Mouse (Mus musculus): ENCODE measurements at regions not wholly inside any gene's neighbourhood (a gene's known extent, or its start where the extent isn't known, plus 50 kb on each side); places are given as distances from the start of the nearest gene placed in this dataset.

DNA sequence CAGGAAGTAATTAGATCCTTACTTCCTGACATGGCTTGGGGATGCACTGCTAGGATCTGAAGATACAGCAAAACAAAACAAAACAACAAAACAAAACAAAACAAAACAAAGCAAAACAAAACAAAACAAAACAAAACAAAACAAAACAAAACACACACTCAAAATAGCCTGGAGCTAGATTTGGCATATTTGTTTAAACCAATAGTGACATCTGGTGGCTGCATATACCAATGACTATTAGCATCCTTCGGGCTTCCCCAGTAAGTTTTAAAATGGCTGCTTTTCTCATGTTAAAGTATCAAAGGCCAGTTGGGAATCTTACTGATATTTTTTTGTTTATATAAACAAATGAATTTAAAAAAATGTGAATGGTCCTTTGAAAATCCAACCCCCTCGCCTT, 52.9 kb upstream of the Ica1 start:
- Histone ChIP-seq H3K36me3 (ENCODE audit: control insufficient read depth, insufficient read depth, low read length) (no peaks in the 10 kb centered on the region), H3K4me1 (ENCODE audit: control insufficient read depth, insufficient read depth, low read length) (no peaks in the 10 kb centered on the region), H3K27ac (ENCODE audit: low read length) (no peak overlapping the region), H3K4me2 (ENCODE audit: low read depth, low read length) (no peak overlapping the region), H3K4me3 (replicated peaks; ENCODE audit: low read length) (no peak overlapping the region), H3K9me3 (replicated peaks; ENCODE audit: control insufficient read depth, low read length) (0 out of 2 replicates have a peak, but pooled peaks cover 8% of the 10 kb centered on the region), H3K27me3 (ENCODE audit: control insufficient read depth, insufficient read depth, low read length) (no peaks in the 10 kb centered on the region), H3K9ac (ENCODE audit: low read length) (no peak overlapping the region)
- WGBS, result 33% methylated on average over 2 of the region's 2 CpGs
- no peak for ATAC-seq (ENCODE audit: insufficient read depth, low FRiP score)

DNA sequence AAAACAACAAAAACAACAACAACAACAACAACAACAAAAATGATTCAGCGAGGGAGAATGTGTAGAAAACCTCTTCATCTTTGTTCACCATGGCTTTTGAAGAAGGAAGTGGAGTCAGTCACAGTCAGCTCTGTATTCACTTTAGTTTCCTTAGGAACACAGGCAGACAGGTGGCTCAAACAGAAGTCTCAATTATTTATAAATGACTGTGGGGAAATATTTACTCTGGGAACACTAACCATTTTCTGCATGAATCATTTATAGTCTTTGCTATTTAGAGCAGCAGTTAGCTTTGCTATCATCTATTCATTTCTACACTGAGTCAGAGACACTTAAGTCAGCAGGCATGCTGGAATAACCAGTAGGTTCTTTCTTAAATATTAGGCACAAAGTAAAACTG, 54.6 kb upstream of the Ica1 start:
- no peaks in the 10 kb centered on the region for H3K27me3 ChIP-seq (ENCODE audit: control insufficient read depth, insufficient read depth, low read length)
- H3K9ac ChIP-seq (ENCODE audit: low read length), result no peak overlapping the region
- 49% methylated on average over 1 of the region's 1 CpGs for WGBS
- H3K4me3 ChIP-seq (replicated peaks; ENCODE audit: low read length), result no peak overlapping the region
- H3K27ac ChIP-seq (ENCODE audit: low read length), result 0 out of 2 replicates have a peak overlapping the region, but pooled peaks have one; percentile 3
- H3K4me1 ChIP-seq (ENCODE audit: control insufficient read depth, insufficient read depth, low read length), result no peaks in the 10 kb centered on the region
- H3K4me2 ChIP-seq (ENCODE audit: low read depth, low read length), result no peak overlapping the region
- H3K9me3 ChIP-seq (replicated peaks; ENCODE audit: control insufficient read depth, low read length), result 0 out of 2 replicates have a peak, but pooled peaks cover 8% of the 10 kb centered on the region
- no peaks in the 10 kb centered on the region for H3K36me3 ChIP-seq (ENCODE audit: control insufficient read depth, insufficient read depth, low read length)
- no peak for ATAC-seq (ENCODE audit: insufficient read depth, low FRiP score)

DNA sequence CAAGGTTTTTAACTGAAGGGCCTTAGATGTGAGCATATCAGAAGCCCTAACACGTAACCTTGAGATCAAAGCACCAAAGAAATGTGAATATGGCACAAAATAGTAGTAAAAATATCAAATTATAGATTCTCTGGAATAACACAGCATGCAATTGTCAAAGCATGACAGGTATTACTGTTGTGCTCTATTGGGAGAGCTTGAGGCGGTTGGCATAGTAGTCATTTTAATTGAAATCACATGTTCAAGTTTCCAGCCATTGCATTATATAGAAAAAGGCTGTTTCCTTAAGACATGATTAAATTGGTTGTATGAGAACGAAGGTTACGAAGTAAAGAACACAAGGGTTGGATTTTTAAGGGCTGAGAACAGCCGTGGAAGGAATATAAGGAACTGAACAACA, 75.4 kb upstream of the Ica1 start:
- Histone ChIP-seq H3K27me3 (ENCODE audit: control insufficient read depth, insufficient read depth, low read length) (no peaks in the 10 kb centered on the region), H3K9me3 (replicated peaks; ENCODE audit: control insufficient read depth, low read length) (no peaks in the 10 kb centered on the region), H3K9ac (ENCODE audit: low read length) (no peak overlapping the region), H3K36me3 (ENCODE audit: control insufficient read depth, insufficient read depth, low read length) (no peaks in the 10 kb centered on the region), H3K4me2 (ENCODE audit: low read depth, low read length) (no peak overlapping the region), H3K4me1 (ENCODE audit: control insufficient read depth, insufficient read depth, low read length) (no peaks in the 10 kb centered on the region), H3K4me3 (replicated peaks; ENCODE audit: low read length) (no peak overlapping the region), H3K27ac (ENCODE audit: low read length) (no peak overlapping the region)
- no peak for ATAC-seq (ENCODE audit: insufficient read depth, low FRiP score)
- WGBS, result 86% methylated on average over 5 of the region's 5 CpGs

DNA sequence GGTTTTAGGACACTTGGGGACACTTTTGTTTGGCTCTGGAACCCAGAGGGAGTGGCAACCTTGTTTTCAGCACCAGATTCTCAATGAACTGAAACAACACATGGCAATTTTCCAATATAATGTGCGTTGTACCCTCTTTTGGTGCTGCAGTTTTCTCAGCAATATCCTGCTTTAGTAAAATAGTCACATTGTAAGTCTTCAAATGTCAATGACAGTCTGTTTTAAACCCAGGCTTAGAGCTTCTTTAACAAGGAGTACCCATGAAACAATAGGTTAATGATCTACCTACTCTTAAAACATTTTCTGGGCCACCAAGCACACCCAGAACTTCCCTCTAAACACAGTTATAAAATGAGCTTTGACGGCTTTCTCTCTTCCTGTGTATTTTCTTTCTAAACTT, 82.3 kb upstream of the Ica1 start:
- no peak overlapping the region for H3K9ac ChIP-seq (ENCODE audit: low read length)

DNA sequence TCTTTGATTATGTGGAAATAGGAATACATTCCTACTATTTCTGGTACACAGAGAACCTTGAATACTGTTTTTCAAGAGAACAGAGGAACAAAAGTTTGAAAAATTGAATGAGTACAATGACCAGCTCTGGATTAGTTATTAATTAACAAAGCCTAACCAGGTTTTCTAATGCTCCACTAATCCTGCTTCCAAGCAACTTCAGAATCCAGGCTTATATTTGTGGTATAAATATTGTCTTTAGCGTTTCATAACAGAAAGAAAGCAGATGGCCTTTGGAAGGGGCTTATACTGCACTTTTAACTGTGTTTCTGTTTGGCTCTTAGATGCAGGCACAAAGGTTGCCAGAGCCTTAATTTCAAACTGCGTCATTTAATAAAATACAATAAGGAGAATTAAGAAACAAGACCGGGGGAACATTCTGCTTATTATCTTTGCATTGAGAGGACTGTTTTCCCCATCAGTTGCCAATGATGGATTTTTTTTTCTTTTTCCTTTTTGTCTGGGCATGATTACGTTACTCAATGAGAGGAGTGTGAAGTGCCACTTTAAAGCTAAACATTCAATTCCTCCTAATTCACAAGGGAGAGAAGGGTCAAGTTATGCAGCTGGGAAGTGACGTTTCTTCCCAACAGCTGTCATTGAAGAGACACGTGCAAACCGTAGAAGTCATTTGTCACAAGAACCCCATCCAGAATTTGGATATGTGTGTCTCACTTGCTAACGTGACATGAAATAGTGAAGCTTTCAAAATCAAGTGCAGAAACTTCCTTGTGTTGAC, 84.2 kb upstream of the Nxph1 start:
- H3K27ac ChIP-seq (ENCODE audit: low read length), result 0 out of 2 replicates have a peak overlapping the region, but pooled peaks have one; percentile 9
- H3K4me3 ChIP-seq (replicated peaks; ENCODE audit: low read length), result no peak overlapping the region
- no peaks in the 10 kb centered on the region for H3K27me3 ChIP-seq (ENCODE audit: control insufficient read depth, insufficient read depth, low read length)
- H3K9me3 ChIP-seq (replicated peaks; ENCODE audit: control insufficient read depth, low read length), result no peaks in the 10 kb centered on the region
- H3K4me2 ChIP-seq (ENCODE audit: low read depth, low read length), result no peak overlapping the region; the same call in 1 of the 2 replicates
- H3K9ac ChIP-seq (ENCODE audit: low read length), result no peak overlapping the region
- no peaks in the 10 kb centered on the region for H3K36me3 ChIP-seq (ENCODE audit: control insufficient read depth, insufficient read depth, low read length)
- H3K4me1 ChIP-seq (ENCODE audit: control insufficient read depth, insufficient read depth, low read length), result peaks cover 6% of the 10 kb centered on the region; the same call in 1 of the 2 replicates
- WGBS, result 17% methylated on average over 8 of the region's 8 CpGs
- no peak for ATAC-seq (ENCODE audit: insufficient read depth, low FRiP score)

More for the DNA sequence above, 82.3 kb upstream of the Ica1 start:
- H3K27me3 ChIP-seq (ENCODE audit: control insufficient read depth, insufficient read depth, low read length), result no peaks in the 10 kb centered on the region
- WGBS, result 75% methylated on average over 2 of the region's 2 CpGs
- H3K27ac ChIP-seq (ENCODE audit: low read length), result no peak overlapping the region
- peaks cover 6% of the 10 kb centered on the region; the same call in 1 of the 2 replicates for H3K4me1 ChIP-seq (ENCODE audit: control insufficient read depth, insufficient read depth, low read length)
- H3K36me3 ChIP-seq (ENCODE audit: control insufficient read depth, insufficient read depth, low read length), result no peaks in the 10 kb centered on the region
- H3K4me3 ChIP-seq (replicated peaks; ENCODE audit: low read length), result no peak overlapping the region
- H3K9me3 ChIP-seq (replicated peaks; ENCODE audit: control insufficient read depth, low read length), result no peaks in the 10 kb centered on the region
- ATAC-seq (ENCODE audit: insufficient read depth, low FRiP score), result no peak
- no peak overlapping the region for H3K4me2 ChIP-seq (ENCODE audit: low read depth, low read length)

DNA sequence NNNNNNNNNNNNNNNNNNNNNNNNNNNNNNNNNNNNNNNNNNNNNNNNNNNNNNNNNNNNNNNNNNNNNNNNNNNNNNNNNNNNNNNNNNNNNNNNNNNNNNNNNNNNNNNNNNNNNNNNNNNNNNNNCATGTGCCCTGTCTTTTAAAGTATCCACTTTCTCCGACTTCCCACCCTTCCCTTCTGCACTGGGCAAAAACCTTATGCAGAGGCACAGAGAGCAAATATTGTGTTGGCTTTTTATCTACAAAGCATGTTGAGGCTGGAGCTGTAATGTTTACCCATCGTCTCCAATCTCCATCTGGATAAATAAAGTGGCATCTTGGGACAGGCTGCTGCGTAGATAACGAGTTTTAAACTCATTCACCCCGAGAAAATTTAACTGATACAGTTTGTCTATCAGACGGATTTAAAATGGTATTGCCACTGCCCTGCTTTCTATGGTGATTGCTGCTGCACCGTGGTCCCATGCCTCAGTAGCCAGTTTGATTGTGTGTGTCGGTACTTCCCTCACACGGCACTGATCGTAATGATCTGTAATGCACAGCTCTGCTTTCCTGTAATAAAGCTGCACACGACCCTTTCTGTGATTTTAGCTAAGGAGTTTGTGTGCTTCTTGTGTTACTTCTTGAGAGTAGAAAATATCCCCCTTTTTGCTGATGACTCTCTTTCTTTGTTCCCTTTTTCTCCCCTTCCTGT, 70.7 kb upstream of the Nxph1 start:
- no peak overlapping the region for H3K27ac ChIP-seq (ENCODE audit: low read length)
- H3K36me3 ChIP-seq (ENCODE audit: control insufficient read depth, insufficient read depth, low read length), result no peaks in the 10 kb centered on the region
- no peaks in the 10 kb centered on the region for H3K9me3 ChIP-seq (replicated peaks; ENCODE audit: control insufficient read depth, low read length)
- H3K4me3 ChIP-seq (replicated peaks; ENCODE audit: low read length), result no peak overlapping the region
- 28% methylated on average over 11 of the region's 11 CpGs for WGBS
- H3K4me2 ChIP-seq (ENCODE audit: low read depth, low read length), result peak overlapping the region; percentile 21
- ATAC-seq (ENCODE audit: insufficient read depth, low FRiP score), result no peak
- no peak overlapping the region for H3K9ac ChIP-seq (ENCODE audit: low read length)
- H3K27me3 ChIP-seq (ENCODE audit: control insufficient read depth, insufficient read depth, low read length), result no peaks in the 10 kb centered on the region
- no peaks in the 10 kb centered on the region for H3K4me1 ChIP-seq (ENCODE audit: control insufficient read depth, insufficient read depth, low read length)

DNA sequence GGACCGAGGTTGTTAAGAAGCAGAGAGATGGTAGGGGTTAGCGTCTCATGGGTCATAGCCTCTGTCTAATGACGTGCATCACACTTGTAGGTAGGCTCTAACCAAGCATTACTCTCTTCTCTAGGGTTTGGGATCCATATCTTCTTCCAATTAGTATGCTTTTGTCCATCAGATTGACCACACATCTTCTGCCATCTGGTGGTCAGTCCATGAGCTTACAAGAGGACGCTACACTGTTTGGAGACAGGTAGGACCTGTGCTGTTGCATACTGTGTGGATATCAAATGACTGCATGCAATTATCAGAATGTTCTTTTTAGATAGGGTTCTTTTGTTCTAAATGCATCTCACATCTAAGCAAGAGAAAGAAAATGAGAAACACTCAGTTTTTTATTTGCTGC, 54.6 kb upstream of the Nxph1 start:
- H3K36me3 ChIP-seq (ENCODE audit: control insufficient read depth, insufficient read depth, low read length), result no peaks in the 10 kb centered on the region
- H3K4me2 ChIP-seq (ENCODE audit: low read depth, low read length), result no peak overlapping the region
- H3K9me3 ChIP-seq (replicated peaks; ENCODE audit: control insufficient read depth, low read length), result no peaks in the 10 kb centered on the region
- H3K27ac ChIP-seq (ENCODE audit: low read length), result no peak overlapping the region
- WGBS, result 79% methylated on average over 4 of the region's 4 CpGs
- ATAC-seq (ENCODE audit: insufficient read depth, low FRiP score), result no peak
- no peaks in the 10 kb centered on the region for H3K4me1 ChIP-seq (ENCODE audit: control insufficient read depth, insufficient read depth, low read length)
- H3K4me3 ChIP-seq (replicated peaks; ENCODE audit: low read length), result no peak overlapping the region
- no peaks in the 10 kb centered on the region for H3K27me3 ChIP-seq (ENCODE audit: control insufficient read depth, insufficient read depth, low read length)
- H3K9ac ChIP-seq (ENCODE audit: low read length), result no peak overlapping the region

DNA sequence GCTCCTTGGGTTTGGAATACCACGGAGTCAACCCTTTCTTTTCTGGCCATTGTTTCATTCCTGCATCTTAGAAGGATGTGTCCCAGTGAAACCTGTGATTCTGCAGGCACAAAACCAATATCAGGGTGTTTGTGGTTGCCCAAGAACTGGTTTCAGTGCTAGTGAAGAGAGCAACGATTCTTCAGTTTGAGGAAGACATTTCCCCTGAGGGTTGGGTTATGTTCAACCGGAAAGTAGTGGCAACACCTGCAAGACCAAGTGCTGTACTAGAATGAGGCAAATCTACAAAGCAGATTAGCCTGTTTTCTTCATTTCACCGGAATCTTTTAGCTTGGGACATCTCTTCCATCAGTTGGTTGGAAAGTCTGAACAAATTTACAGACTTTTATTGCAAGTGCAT, 52.1 kb upstream of the Nxph1 start:
- Histone ChIP-seq H3K4me3 (replicated peaks; ENCODE audit: low read length) (no peak overlapping the region), H3K27ac (ENCODE audit: low read length) (no peak overlapping the region), H3K27me3 (ENCODE audit: control insufficient read depth, insufficient read depth, low read length) (no peaks in the 10 kb centered on the region), H3K36me3 (ENCODE audit: control insufficient read depth, insufficient read depth, low read length) (no peaks in the 10 kb centered on the region), H3K9ac (ENCODE audit: low read length) (no peak overlapping the region), H3K4me1 (ENCODE audit: control insufficient read depth, insufficient read depth, low read length) (no peaks in the 10 kb centered on the region), H3K9me3 (replicated peaks; ENCODE audit: control insufficient read depth, low read length) (no peaks in the 10 kb centered on the region), H3K4me2 (ENCODE audit: low read depth, low read length) (no peak overlapping the region)
- WGBS, result 88% methylated on average over 4 of the region's 4 CpGs
- no peak for ATAC-seq (ENCODE audit: insufficient read depth, low FRiP score)

DNA sequence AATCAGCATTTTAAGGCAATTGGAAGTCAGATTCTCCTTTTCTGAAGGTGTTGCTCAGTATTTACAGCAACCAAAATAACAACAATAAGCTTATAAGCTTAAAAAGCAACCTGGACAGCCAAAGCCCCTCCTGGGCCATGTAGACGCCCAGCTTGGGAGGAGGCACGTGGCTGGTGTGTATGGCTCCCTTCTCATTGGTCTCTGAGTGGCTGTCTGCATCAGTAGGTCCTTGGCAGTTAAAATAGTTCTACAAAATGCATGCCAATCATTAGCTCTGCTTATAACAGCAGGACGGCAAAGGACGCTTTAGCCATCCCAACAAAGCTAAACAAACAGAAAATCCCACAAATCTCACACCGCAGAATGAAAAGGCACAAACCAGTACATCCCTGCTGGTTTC, 51.4 kb upstream of the Nxph1 start:
- H3K36me3 ChIP-seq (ENCODE audit: control insufficient read depth, insufficient read depth, low read length), result no peaks in the 10 kb centered on the region
- H3K4me2 ChIP-seq (ENCODE audit: low read depth, low read length), result no peak overlapping the region
- H3K4me1 ChIP-seq (ENCODE audit: control insufficient read depth, insufficient read depth, low read length), result no peaks in the 10 kb centered on the region
- no peaks in the 10 kb centered on the region for H3K27me3 ChIP-seq (ENCODE audit: control insufficient read depth, insufficient read depth, low read length)
- no peak overlapping the region for H3K27ac ChIP-seq (ENCODE audit: low read length)
- H3K9ac ChIP-seq (ENCODE audit: low read length), result no peak overlapping the region
- no peaks in the 10 kb centered on the region for H3K9me3 ChIP-seq (replicated peaks; ENCODE audit: control insufficient read depth, low read length)
- ATAC-seq (ENCODE audit: insufficient read depth, low FRiP score), result no peak
- H3K4me3 ChIP-seq (replicated peaks; ENCODE audit: low read length), result no peak overlapping the region
- WGBS, result 47% methylated on average over 5 of the region's 5 CpGs
